Mouse (Mus musculus) monocyte, adult 2 months (primary cell): ENCODE measurements around the gene Kcnd3.

Experiments
- DNase-seq, 2 experiments: peaks; one replicate each; pipeline ENCODE4 v3.0.0; 2022; ENCODE audit warnings: low spot score in 2 of 2, low read depth in 1 of 2

Kcnd3 gene

GRCm38 (mm10) chr3:105520446-105520845 lies 68.3 kb downstream of the Kcnd3 start:
- DNase-seq = no peak

- no peak for DNase-seq
Measured at GRCm38 (mm10) chr3:105521178-105521631, 69.1 kb downstream of the Kcnd3 start.

GRCm38 (mm10) chr3:105521639-105522038 lies 69.5 kb downstream of the Kcnd3 start:
- DNase-seq = no peak

GRCm38 (mm10) chr3:105528860-105529259 lies 76.7 kb downstream of the Kcnd3 start:
- DNase-seq = no peak

GRCm38 (mm10) chr3:105529700-105530099 lies 77.6 kb downstream of the Kcnd3 start:
- DNase-seq = no peak

GRCm38 (mm10) chr3:105530363-105531130 lies 78.4 kb downstream of the Kcnd3 start:
- no peak for DNase-seq

GRCm38 (mm10) chr3:105538406-105538805 lies 86.3 kb downstream of the Kcnd3 start:
- DNase-seq = no peak

- no peak for DNase-seq
Measured at GRCm38 (mm10) chr3:105538819-105539607, 86.9 kb downstream of the Kcnd3 start.

- no peak for DNase-seq
Measured at GRCm38 (mm10) chr3:105542741-105543140, 90.6 kb downstream of the Kcnd3 start.

GRCm38 (mm10) chr3:105544106-105544505 lies 92.0 kb downstream of the Kcnd3 start:
- no peak for DNase-seq

- no peak for DNase-seq
Measured at GRCm38 (mm10) chr3:105546611-105547071, 94.5 kb downstream of the Kcnd3 start.

GRCm38 (mm10) chr3:105548074-105548771 lies 96.1 kb downstream of the Kcnd3 start:
- no peak for DNase-seq

GRCm38 (mm10) chr3:105559456-105559855 lies 107.3 kb downstream of the Kcnd3 start:
- DNase-seq = no peak

- no peak for DNase-seq
Measured at GRCm38 (mm10) chr3:105566973-105567372, 114.8 kb downstream of the Kcnd3 start.

- no peak for DNase-seq
Measured at GRCm38 (mm10) chr3:105567472-105567871, 115.3 kb downstream of the Kcnd3 start.

GRCm38 (mm10) chr3:105568403-105568802 lies 116.3 kb downstream of the Kcnd3 start:
- no peak for DNase-seq

- no peak for DNase-seq
Measured at GRCm38 (mm10) chr3:105568851-105569250, 116.7 kb downstream of the Kcnd3 start.

- DNase-seq = no peak
Measured at GRCm38 (mm10) chr3:105569310-105569752, 117.2 kb downstream of the Kcnd3 start.

- DNase-seq = no peak
Measured at GRCm38 (mm10) chr3:105569950-105570349, 117.8 kb downstream of the Kcnd3 start.

- no peak for DNase-seq
Measured at GRCm38 (mm10) chr3:105570818-105571217, 118.7 kb downstream of the Kcnd3 start.

GRCm38 (mm10) chr3:105571944-105572343 lies 119.8 kb downstream of the Kcnd3 start:
- no peak for DNase-seq
